Mouse (Mus musculus) brain, embryonic 14.5 days (tissue): ENCODE measurements around the gene Mtx1. TPM values are rescaled to one million over a fixed set of nuclear protein-coding genes. Genes with fewer than 3 reads are reported as not detected.

ENCODE experiments used
- DNase-seq: peaks from one replicate; pipeline ENCODE4 v3.0.0-alpha.2; 2011; ENCODE audit warnings: low read depth
- CTCF ChIP-seq: fragments of 200-500 bp; IDR thresholded peaks from 2 replicates; pipeline ENCODE4 v1.5.1; 2012; ENCODE audit warnings: inconsistent platforms, mild to moderate bottlenecking, moderate library complexity, borderline replicate concordance; ENCODE audit not compliant: insufficient read depth, insufficient read length; ENCODE audit errors: extremely low read depth
- POLR2A ChIP-seq: fragments of 200-500 bp; IDR thresholded peaks from 2 replicates; pipeline ENCODE4 v1.6.1; 2012; ENCODE audit warnings: mild to moderate bottlenecking, inconsistent platforms, borderline replicate concordance; ENCODE audit not compliant: poor library complexity, insufficient read depth, insufficient read length, severe bottlenecking; ENCODE audit errors: extremely low read depth
- polyA plus RNA-seq: library from polyadenylated mRNA; depleted of rRNA; stranded (reverse); fragments of >200 nt; gene quantifications from 2 replicates; pipeline ENCODE4 v1.2.3, GENCODE M21; 2012

Gene Mtx1
- polyA plus RNA-seq, 1 experiment = 146 TPM

DNA sequence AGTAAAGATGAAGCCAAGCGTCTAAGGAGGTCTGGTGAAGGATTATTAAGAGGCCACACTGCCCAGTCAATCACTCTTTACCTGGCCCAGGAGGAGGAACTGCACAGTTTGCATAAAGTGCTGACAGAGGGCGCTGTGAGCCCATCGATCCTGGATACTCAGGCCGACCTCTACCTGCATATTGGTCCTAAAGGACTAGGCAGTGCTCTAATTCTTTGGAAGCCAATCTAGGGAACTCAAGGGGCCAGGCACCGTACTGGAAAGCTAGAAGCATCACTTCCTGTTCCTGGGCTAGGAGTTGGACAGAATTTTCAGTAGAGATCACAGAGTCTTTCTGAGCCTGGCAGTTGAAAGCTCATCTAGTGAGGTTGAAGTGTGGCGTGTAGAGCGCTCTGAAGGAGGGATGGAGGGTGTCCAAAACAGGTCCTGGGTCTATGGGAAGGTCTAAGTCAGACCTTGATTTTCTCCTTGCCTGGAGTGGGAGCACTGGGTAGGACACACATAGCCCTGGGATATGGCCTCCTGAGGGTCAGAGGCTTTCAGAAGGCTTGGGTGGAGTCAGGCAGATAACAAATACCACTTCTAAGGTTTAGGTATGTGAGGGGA, 23.6 kb upstream of the Mtx1 start:
- peak; percentile 62 for DNase-seq
- no peak for TF ChIP-seq POLR2A
- peak; percentile 63 for TF ChIP-seq CTCF

DNA sequence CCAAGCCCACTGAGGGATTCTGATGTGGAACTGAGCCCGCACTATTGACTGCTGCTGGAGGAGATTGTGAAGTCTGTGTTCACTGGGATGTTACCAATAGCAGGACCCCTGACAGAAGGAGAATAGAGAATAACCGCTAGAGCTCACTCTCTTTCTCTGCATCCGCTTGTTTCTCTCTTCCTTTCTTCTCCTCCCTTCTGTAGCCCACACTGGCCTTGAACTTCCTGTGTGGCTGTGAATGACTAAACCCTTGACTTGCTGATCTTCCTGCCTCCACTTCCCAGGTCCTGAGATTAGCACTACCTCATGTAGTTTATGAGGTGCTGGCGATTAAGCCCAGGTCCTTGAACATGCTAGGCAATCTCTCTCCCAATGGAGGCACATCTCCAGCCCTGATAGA, 20.6 kb upstream of the Mtx1 start:
- no peak for TF ChIP-seq CTCF
- TF ChIP-seq POLR2A = no peak
- DNase-seq = no peak

DNA sequence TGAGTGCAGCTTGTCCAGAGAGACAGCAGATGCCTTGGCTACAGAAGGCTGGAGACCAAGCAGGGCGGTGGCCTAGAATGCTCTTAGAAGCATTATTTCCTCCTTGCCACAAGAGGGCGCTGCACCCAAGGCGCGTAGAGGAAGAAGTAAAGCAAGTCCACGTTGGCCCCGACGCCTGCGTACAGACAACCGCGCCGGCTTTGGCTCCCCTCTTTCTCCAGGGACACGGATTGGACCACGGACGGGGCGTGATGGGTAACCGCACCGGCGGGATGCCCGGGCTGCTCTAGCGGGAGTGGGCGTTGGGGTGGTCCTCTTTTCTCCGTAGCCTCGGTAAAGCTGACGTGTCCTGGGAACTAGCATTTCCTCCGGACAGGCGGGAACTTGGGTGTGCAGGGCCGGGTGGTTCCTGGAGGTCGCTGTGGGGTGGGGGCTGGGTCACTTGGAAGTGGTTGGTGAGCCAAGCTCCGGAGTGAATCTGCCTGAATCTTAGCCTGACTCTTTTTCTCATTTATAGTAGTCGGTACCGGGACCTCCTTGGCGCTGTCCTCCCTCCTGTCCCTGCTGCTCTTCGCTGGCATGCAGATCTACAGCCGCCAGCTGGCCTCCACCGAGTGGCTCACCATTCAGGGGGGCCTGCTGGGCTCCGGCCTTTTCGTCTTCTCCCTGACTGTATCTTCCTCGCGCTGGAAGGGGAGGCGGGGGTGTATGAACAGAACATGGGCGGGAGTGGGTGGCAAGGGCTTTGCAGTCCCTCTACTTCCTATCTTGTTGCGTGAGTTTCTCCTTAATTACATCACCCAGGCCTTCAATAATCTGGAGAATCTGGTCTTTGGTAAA, 19.6 kb upstream of the Mtx1 start, which contains the start of gene Trim46:
Gene Trim46 (minus strand): TSS at position 49 of the 840 bp plus-strand sequence.
- DNase-seq = peak; percentile 97
- peak; percentile 96 for TF ChIP-seq CTCF
- TF ChIP-seq POLR2A = peak; percentile 18; the same call in 1 of the 2 replicates

DNA sequence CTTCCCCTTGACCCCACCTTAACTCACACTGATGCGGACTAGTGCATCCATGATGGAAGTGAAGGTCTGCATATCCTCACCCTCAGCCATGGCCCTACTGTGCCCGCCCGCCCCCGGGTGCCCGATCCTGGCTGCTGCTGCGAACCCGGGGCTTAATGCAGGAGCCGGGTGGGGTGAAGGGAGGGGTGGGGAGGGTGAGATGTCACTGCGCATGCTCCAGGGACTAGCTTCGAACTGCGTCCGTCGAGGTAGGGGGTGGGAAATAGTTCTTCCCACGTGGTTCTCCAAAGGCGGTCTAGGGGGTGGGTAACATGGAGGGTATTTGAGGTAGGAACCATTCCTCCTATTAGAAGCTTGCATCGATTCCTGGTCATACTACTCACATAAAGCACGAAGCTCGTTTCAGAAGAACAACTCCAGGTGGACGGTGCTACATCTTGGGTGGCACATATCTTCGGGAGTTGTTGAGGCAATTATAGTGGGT, 18.8 kb upstream of the Mtx1 start, which contains the start of gene Krtcap2:
Gene Krtcap2 (plus strand): TSS at position 279 of the 484 bp plus-strand sequence.
- DNase-seq = peak; percentile 94
- TF ChIP-seq CTCF (no peak), POLR2A (no peak)

DNA sequence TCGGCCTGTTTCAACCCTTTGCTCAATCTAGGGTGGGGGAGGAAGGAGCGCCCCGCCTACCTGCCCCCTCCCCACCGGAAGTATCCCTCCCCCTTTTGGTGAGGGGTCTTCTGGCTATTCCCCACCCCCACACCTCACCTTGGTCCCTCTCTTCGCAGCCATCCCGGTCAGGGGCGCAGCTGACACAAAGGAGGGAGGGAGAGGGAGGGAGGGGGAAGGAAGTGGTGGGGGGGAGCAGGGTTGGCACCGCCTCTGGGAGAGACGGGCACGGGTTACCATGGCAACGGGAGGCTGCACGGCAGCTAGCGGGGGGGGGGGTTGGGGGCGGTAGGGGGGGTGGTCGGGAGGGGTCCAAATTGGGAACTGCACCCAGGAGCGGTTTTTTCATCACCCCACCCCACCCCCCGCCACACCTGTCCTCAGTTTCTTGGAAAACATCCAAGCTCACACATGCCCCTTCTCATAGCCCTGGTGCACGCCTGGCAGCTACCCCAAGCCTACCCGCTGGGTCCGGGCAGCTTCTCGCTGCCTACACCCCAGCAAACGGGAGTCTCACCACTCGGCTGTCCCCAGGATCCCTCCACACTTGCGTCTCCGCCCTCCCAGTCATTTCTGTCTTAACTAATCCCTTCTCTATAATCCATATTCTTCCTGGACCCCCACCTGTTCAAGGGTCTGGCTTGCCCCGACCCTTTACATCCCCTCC, 18.2 kb upstream of the Mtx1 start:
- peak; percentile 96 for DNase-seq

DNA sequence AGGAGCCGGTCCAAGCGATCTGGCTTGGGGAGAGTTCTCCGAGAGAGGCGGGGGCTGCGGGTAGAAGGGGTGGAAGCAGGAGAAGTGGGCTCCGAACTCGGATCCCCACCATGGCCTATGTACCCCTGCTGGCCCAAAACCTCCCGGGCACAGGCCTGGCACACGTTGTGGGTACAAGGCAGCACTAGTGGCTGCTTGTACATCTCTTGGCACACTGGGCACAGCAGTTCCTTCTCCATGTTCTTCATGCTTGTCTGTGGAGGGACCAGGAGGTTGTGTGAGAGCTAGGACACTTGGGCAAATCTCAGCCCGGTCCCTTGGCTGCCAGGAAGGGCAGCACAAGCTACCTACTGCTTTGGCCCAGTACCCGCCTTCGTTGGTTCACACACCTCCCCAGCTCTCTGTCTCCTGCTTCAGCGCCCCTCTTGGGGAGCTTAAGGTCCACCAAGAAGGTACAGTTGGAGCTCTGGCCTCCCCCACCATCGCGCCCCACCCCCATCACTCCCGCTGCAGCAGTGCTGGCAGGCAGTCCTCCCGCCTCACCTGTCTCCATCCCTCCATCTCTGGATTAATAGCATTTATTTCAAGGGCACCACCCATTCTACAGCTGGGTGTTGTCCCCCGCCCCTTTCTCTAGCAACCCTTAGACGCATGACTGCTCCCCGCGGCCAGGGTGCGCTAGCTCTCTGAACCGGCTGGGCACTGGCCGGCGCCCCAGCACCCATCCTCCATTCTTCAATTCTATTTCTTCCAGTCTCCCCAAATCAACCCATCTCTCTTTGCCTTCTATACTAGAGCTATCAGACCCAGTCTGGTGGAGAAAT, 17.5 kb upstream of the Mtx1 start:
- DNase-seq = peak; percentile 31
- TF ChIP-seq CTCF = peak; percentile 31; the same call in 1 of the 2 replicates
- TF ChIP-seq POLR2A = no peak

More for the DNA sequence above, 18.2 kb upstream of the Mtx1 start:
- peak; percentile 18; the same call in 1 of the 2 replicates for TF ChIP-seq POLR2A
- no peak for TF ChIP-seq CTCF

DNA sequence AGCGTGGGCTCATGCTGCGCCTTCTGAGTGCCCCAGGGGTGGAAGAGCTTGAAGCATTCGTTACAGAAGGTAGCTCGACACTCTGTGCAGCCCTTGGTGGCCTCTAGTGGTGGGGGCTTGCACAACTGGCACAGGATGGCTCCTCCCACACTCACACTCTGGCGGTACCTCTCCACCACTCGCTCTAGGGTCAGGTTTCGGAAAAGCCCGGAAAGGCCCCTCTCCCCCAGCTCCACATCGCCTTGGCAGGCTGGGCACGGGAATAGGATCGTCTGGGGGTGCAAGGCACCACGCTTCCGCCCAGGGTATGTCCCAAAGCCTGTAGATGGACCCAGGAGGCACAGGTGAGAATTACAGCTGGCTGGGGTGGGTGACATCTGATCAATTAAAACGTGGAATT, 16.7 kb upstream of the Mtx1 start:
- DNase-seq = peak; percentile 66
- TF ChIP-seq CTCF = peak; percentile 56; the same call in 1 of the 2 replicates
- TF ChIP-seq POLR2A = no peak

DNA sequence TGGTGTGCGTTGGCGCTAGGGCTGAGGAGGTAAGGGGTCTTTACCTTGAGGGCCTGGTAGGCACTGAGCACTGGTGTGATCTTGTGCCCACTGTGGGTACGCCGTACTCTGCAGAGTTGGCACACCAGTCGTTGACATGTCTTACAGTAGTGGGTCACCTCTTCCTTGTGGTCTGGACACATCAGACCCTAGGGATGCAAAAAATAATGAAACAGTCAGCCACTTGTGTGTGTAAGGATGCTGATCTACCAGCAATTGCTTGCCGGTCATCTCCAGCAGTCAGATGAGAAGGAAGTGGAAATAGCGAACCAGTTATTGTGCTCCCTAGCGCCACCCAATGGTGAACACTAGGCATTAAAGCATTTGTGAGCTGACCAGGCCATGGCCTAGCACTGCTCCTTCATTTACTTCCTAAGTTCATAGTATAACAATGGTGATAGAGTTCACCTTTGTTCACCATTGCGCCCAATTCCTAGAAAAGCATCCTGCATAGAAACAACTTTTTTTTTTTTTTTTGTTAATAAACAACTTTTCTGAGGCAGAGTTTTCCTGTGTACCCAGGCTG, 15.5 kb upstream of the Mtx1 start:
- TF ChIP-seq CTCF = peak; percentile 70; the same call in 1 of the 2 replicates
- TF ChIP-seq POLR2A = no peak
- peak; percentile 69 for DNase-seq

DNA sequence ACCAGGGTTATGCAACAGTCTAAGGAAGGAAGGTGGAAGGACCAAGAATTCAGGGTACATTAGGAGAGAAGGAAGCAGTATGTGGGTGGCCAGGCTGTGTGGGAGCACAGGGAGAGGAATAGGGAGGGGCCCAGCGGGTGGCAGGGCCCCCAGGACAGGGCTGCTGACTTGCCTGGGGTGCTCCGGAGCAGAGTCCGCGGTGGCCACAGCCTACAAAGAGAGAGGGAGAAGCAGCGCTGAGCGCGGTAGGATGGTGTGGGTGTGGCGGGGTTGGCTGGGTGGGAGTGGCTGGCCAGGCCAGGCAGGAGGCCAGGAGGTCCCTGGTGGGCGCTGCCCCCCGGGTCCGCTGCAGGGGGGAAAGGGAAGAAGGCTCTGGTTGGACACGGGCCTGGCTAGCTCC, 11.6 kb upstream of the Mtx1 start:
- no peak for DNase-seq
- TF ChIP-seq POLR2A (no peak), CTCF (no peak)

DNA sequence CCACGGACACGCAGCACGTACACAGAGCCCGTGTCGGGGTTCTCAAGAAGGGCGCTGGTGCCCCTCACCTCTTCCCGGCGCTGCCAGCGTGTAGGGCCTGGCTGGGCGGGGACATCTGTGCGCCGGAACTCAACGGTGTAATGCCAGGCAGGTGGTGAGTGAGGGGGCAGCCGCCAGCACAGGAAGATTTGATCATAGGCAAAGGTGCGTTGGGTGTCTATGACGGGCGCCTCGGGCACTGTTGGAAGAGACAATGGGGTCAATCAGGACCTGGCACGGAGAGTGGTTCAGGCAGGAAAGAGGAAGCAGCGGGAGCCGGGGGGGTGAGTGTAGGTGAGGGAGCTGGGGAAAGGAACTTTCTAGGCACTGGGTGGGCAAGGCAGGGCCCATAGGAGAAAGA, 10.8 kb upstream of the Mtx1 start:
- DNase-seq = no peak
- TF ChIP-seq POLR2A (no peak), CTCF (no peak)
